In the genomic region with DNA sequence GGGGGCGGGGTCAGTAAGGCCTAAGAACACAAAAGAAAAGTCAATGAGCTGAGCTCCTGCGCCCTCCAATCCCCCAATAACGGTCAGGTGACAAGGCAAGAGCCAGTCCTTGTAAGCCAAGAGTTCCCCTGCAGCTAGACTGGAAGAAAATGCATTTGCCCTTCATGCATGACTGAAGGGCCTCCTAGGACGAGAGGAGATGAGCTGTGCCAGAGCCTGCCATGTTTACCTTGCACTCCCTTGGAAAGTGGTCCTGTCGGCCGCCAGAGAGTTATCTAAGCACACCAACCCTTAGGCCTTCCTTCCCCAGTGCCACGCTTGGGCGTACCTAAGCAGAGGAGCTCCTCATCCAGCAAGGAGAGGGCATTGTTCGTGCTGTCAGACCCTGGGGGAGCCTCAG, we compare ENCODE assay signal across 24 mouse cellular contexts. TPM values are rescaled to one million over a fixed set of nuclear protein-coding genes. Genes with fewer than 3 reads are reported as not detected.
DNase-seq lines count a peak whose midpoint lies in the region; TF ChIP-seq lines count a peak whose summit lies in the region.
"Had no signal": no experiment of that assay in that cellular context is flagged by ENCODE, and none has a peak within 500 bp of the region (broad histone marks: within the 10 kb centered on the region; RNA-seq: fewer than 3 reads in every experiment).

No protein-coding gene starts in this region.

- peak overlapping the region; percentile 29; the same call in 1 of the 2 replicates for H3K27ac ChIP-seq in ES-E14 (ENCODE audit: insufficient read depth, low read depth, low read length, poor library complexity, severe bottlenecking)
- H3K27ac ChIP-seq: forebrain, embryonic 12.5 days; heart, adult 2 months; hindbrain, embryonic 15.5 days; limb, embryonic 12.5 days; liver, embryonic 15.5 days; neural tube, embryonic 13.5 days had no signal

- H3K4me1 ChIP-seq in E14TG2a.4 (replicated peaks; ENCODE audit: low read depth, low read length) (peaks cover 96% of the 10 kb centered on the region), ES-E14 (ENCODE audit: control insufficient read depth in 2 of 2, insufficient read depth in 2 of 2, low read length in 2 of 2, poor library complexity in 1 of 2) (peaks cover 4 to 13% of the 10 kb centered on the region in 2 experiments; a peak in 3 of 4 replicates)
- H3K4me1 ChIP-seq: forebrain, embryonic 12.5 days; heart, embryonic 12.5 days; hindbrain, embryonic 15.5 days; limb, embryonic 12.5 days; liver, embryonic 15.5 days; neural tube, embryonic 13.5 days had no signal

- H3K9me3 ChIP-seq in E14TG2a.4 (ENCODE audit: low read length) (no peaks in the 10 kb centered on the region), ES-E14 (ENCODE audit: control insufficient read depth, insufficient read depth, low read depth, low read length) (no peaks in the 10 kb centered on the region)
- H3K9me3 ChIP-seq: forebrain, embryonic 12.5 days; heart, embryonic 12.5 days; hindbrain, embryonic 15.5 days; limb, embryonic 12.5 days; liver, embryonic 15.5 days; neural tube, embryonic 13.5 days had no signal

- H3K9ac ChIP-seq in ES-E14 (ENCODE audit: insufficient read depth, low read depth, low read length, poor library complexity, severe bottlenecking): no peak overlapping the region
- H3K9ac ChIP-seq: forebrain, embryonic 12.5 days; forebrain, postnatal 0 days; heart, embryonic 12.5 days; hindbrain, embryonic 15.5 days; limb, embryonic 12.5 days; liver, embryonic 15.5 days; lung, embryonic 14.5 days; neural tube, embryonic 13.5 days had no signal

- peak; percentile 18 for DNase-seq in kidney, adult 9 months
- no peak for DNase-seq in kidney, postnatal 10 days
- DNase-seq in left cerebral cortex, postnatal 4 days: peak; percentile 29
- no peak for DNase-seq in left cerebral cortex, postnatal 25 days (ENCODE audit: low spot score in 2 of 2)
- DNase-seq in ES-E14 (ENCODE audit: low read depth, low spot score): no peak
- no peak for DNase-seq in layer of hippocampus, adult 9-10 months (ENCODE audit: low spot score)
- DNase-seq: adrenal gland, postnatal 25 days; cerebellum, adult 11-12 months; cerebellum, adult 9-11 months; forebrain, postnatal 0 days; heart, adult 2 months; kidney, postnatal 4 days; layer of hippocampus, adult 9-11 months; lung, embryonic 14.5 days; lung, postnatal 14 days; thymus, postnatal 14 days had no signal

- no peak for TF ChIP-seq CTCF in E14TG2a.4 (conservative IDR thresholded peaks at IDR 0.05; ENCODE audit: low read length)

- no peaks in the 10 kb centered on the region for H3K27me3 ChIP-seq in E14TG2a.4 (ENCODE audit: insufficient read depth, low read length)
- H3K27me3 ChIP-seq: forebrain, embryonic 12.5 days; heart, embryonic 12.5 days; hindbrain, embryonic 15.5 days; limb, embryonic 12.5 days; liver, embryonic 15.5 days; neural tube, embryonic 13.5 days had no signal

- in situ Hi-C loops in ES-E14 (cut with MboI; ENCODE audit: low sequenced_read_pairs in 2 of 2, unreplicated experiment in 2 of 2): no loop called here

- H3K4me3 ChIP-seq in E14TG2a.4 (replicated peaks; ENCODE audit: low read length) (peak overlapping the region; percentile 61), ES-E14 (ENCODE audit: insufficient read depth in 1 of 2, low read depth in 1 of 2, low read length in 2 of 2, poor library complexity in 1 of 2, severe bottlenecking in 1 of 2) (no peak overlapping the region)
- H3K4me3 ChIP-seq: erythroblast, embryonic 14.5 days; forebrain, embryonic 12.5 days; heart, adult 2 months; heart, embryonic 12.5 days; hindbrain, embryonic 15.5 days; limb, embryonic 12.5 days; liver, embryonic 15.5 days; neural tube, embryonic 13.5 days had no signal

- intact Hi-C loops in left cerebral cortex, postnatal 4 days (cut with DNase I): no loop called here
- intact Hi-C loops in left cerebral cortex, postnatal 25 days (cut with DNase I): no loop called here

- H3K36me3 ChIP-seq in E14TG2a.4 (ENCODE audit: insufficient read depth, low read length) (peaks cover 99% of the 10 kb centered on the region), ES-E14 (ENCODE audit: control insufficient read depth, insufficient read depth, low read length, poor library complexity, severe bottlenecking) (peaks cover 77% of the 10 kb centered on the region)

TF ChIP-seq in ES-E14, 5 proteins besides CTCF, POLR2A, EP300 and RAD21:
- TF ChIP-seq CHD2 (IDR thresholded peaks at IDR 0.05; ENCODE audit: low read depth, low read length) (no peak), HCFC1 (IDR thresholded peaks at IDR 0.05; ENCODE audit: borderline replicate concordance, insufficient read depth, low read length) (no peak), ZC3H11A (IDR thresholded peaks at IDR 0.05; ENCODE audit: borderline replicate concordance, low read depth, low read length) (no peak), MAFK (IDR thresholded peaks at IDR 0.05; ENCODE audit: insufficient read depth, low read depth, low read length) (no peak), ZNF384 (IDR thresholded peaks at IDR 0.05; ENCODE audit: low read depth, low read length) (no peak)

RNA-seq across cellular contexts. Expression of gene Mrps7, which starts 15.7 kb away (rescaled TPM):
- 10 to 100 TPM; 43.0 to 44.1 TPM for total RNA-seq in left cerebral cortex, postnatal 4 days (2021)
- total RNA-seq in left cerebral cortex, postnatal 25 days (2021): 10 to 100 TPM; 52.2 to 56.2 TPM
- total RNA-seq in ES-E14 (2012; rRNA removed): 51.6 and 74.9 TPM in 2 replicates

RNA-seq across cellular contexts. Expression of gene Gga3, which starts 15.9 kb away (rescaled TPM):
- total RNA-seq in left cerebral cortex, postnatal 4 days (2021): 10 to 100 TPM; 83.9 to 85.2 TPM
- 10 to 100 TPM; 76.5 to 88.6 TPM for total RNA-seq in left cerebral cortex, postnatal 25 days (2021)
- total RNA-seq in ES-E14 (2012; rRNA removed): 31.7 and 39.7 TPM in 2 replicates

RNA-seq across cellular contexts. Expression of gene Nup85, which starts 23.8 kb away (rescaled TPM):
- total RNA-seq in left cerebral cortex, postnatal 4 days (2021): 10 to 100 TPM; 66.6 to 73.4 TPM
- 10 to 100 TPM; 45.7 to 49.1 TPM for total RNA-seq in left cerebral cortex, postnatal 25 days (2021)
- 279 and 312 TPM in 2 replicates for total RNA-seq in ES-E14 (2012; rRNA removed)

RNA-seq across cellular contexts. Expression of gene Mif4gd, which starts 24.8 kb away (rescaled TPM):
- 10 to 100 TPM; 13.3 to 14.1 TPM for total RNA-seq in left cerebral cortex, postnatal 4 days (2021)
- total RNA-seq in left cerebral cortex, postnatal 25 days (2021): 10 to 100 TPM; 17.6 to 19.4 TPM
- 63.8 and 85.6 TPM in 2 replicates for total RNA-seq in ES-E14 (2012; rRNA removed)

RNA-seq across cellular contexts. Expression of gene Slc25a19, which starts 40.1 kb away (rescaled TPM):
- total RNA-seq in left cerebral cortex, postnatal 4 days (2021): 10 to 100 TPM; 55.3 to 56.6 TPM
- 10 to 100 TPM; 54.3 to 59.3 TPM for total RNA-seq in left cerebral cortex, postnatal 25 days (2021)
- total RNA-seq in ES-E14 (2012; rRNA removed): 22.6 and 23.6 TPM in 2 replicates

Comparison
In these comparisons a context has a peak if more than half of its experiments do, and no peak if none do; other contexts are left out.
1. DNase-seq: peak in kidney, adult 9 months (single experiment) and left cerebral cortex, postnatal 4 days (single experiment); none in kidney, postnatal 10 days (single experiment), left cerebral cortex, postnatal 25 days (0 of 2), ES-E14 (single experiment) and layer of hippocampus, adult 9-10 months (single experiment).